Mouse (Mus musculus) heart, adult 2 months (tissue): ENCODE data around the gene Ppargc1a. TPM values are rescaled to one million over a fixed set of nuclear protein-coding genes. Genes with fewer than 3 reads are reported as not detected.

ENCODE experiments used
- DNase-seq, 2 experiments: peaks; one replicate each; pipeline ENCODE4 v3.0.0; 2021
- H3K27ac ChIP-seq: fragments of 200-600 bp; 2 replicates; pipeline ENCODE4 v1.8.1; 2022
- H3K27me3 ChIP-seq: fragments of 200-500 bp; 2 replicates; pipeline ENCODE4 v1.6.1; 2012; ENCODE audit warnings: mild to moderate bottlenecking, low read length, inconsistent platforms, mixed read lengths; ENCODE audit not compliant: control insufficient read depth, insufficient read depth
- H3K36me3 ChIP-seq: fragments of 200-500 bp; 2 replicates; pipeline ENCODE4 v1.6.1; 2012; ENCODE audit warnings: low read length, inconsistent platforms; ENCODE audit not compliant: control insufficient read depth, insufficient read depth
- H3K4me1 ChIP-seq: fragments of 200-500 bp; 2 replicates; pipeline ENCODE4 v1.6.1; 2011; ENCODE audit warnings: low read length; ENCODE audit not compliant: control insufficient read depth, insufficient read depth
- H3K4me3 ChIP-seq: fragments of 200-600 bp; 2 replicates; pipeline ENCODE4 v1.8.1; 2022
- H3K79me2 ChIP-seq: fragments of 200-500 bp; replicated peaks from 2 replicates; pipeline ENCODE4 v1.6.1; 2012; ENCODE audit warnings: mild to moderate bottlenecking, inconsistent platforms, low read length, moderate library complexity, mixed read lengths; ENCODE audit not compliant: control insufficient read depth, insufficient read depth
- H3K9ac ChIP-seq: fragments of 200-500 bp; 2 replicates; pipeline ENCODE4 v1.6.1; 2012; ENCODE audit warnings: low read depth, mild to moderate bottlenecking, control low read depth, inconsistent platforms, low read length, mixed read lengths
- CTCF ChIP-seq: fragments of 200-600 bp; IDR thresholded peaks from 2 replicates; pipeline ENCODE4 v1.8.1; 2022; ENCODE audit warnings: antibody characterized with exemption, mild to moderate bottlenecking, moderate library complexity
- EP300 ChIP-seq: fragments of 200-500 bp; IDR thresholded peaks from 2 replicates; pipeline ENCODE4 v1.6.1; 2011; ENCODE audit warnings: low read depth, low read length, control low read depth; ENCODE audit not compliant: insufficient read depth
- POLR2A ChIP-seq: fragments of 200-500 bp; IDR thresholded peaks from 2 replicates; pipeline ENCODE4 v1.6.1; 2011; ENCODE audit warnings: mild to moderate bottlenecking, low read depth, low read length, control low read depth; ENCODE audit not compliant: insufficient read depth
- WGBS: fragments of 180-500 bp; shearing (Covaris S2); methylation state at CpG from one replicate; pipeline ENCODE4 v1.1.7; 2018; 5-methylcytosine and 5-hydroxymethylcytosine counted together
- intact Hi-C: fragments of 180-260 bp; cut with DNase I; formaldehyde crosslinking; loops from one replicate; pipeline ENCODE4 v1.15.1; 2025
- polyA plus RNA-seq: library from polyadenylated mRNA; depleted of rRNA; stranded (reverse); fragments of >200 nt; gene quantifications from 2 replicates; pipeline ENCODE4 v1.2.3, GENCODE M21; 2012
- total RNA-seq, 2 experiments: library from RNA; stranded (reverse); gene quantifications; 2 replicates each; pipeline ENCODE4 v1.2.3; 2021

Gene Ppargc1a
- total and polyA plus RNA-seq, 3 experiments, result 27.9 to 146 (median 129) TPM

GRCm38 (mm10) chr5:51520807-51521206, 46.7 kb downstream of the Ppargc1a start:
- Histone ChIP-seq H3K27me3 (0 out of 2 replicates have a peak, but pooled peaks cover 1% of the 10 kb centered on the region), H3K36me3 (peaks cover 7% of the 10 kb centered on the region), H3K9ac (no peak overlapping the region), H3K4me1 (peaks cover 3% of the 10 kb centered on the region; the same call in 1 of the 2 replicates), H3K27ac (no peak overlapping the region), H3K4me3 (no peak overlapping the region), H3K79me2 (no peaks in the 10 kb centered on the region)
- TF ChIP-seq POLR2A (no peak), EP300 (no peak), CTCF (peak; percentile 35)
- 57% methylated on average over 3 of the region's 3 CpGs for WGBS
- no peak for DNase-seq
- intact Hi-C loops, result no loop called here

- DNase-seq, result no peak
- Histone ChIP-seq H3K4me1 (peaks cover 1% of the 10 kb centered on the region; the same call in 1 of the 2 replicates), H3K27me3 (0 out of 2 replicates have a peak, but pooled peaks cover 1% of the 10 kb centered on the region), H3K36me3 (peaks cover 7% of the 10 kb centered on the region), H3K79me2 (no peaks in the 10 kb centered on the region), H3K4me3 (no peak overlapping the region), H3K9ac (no peak overlapping the region), H3K27ac (peak overlapping the region; percentile 54)
- TF ChIP-seq POLR2A (no peak), CTCF (no peak), EP300 (no peak)
- intact Hi-C loops, result no loop called here
- WGBS, result 43% methylated on average over 6 of the region's 6 CpGs
Measured at GRCm38 (mm10) chr5:51517440-51518187, 49.9 kb downstream of the Ppargc1a start.

- no peaks in the 10 kb centered on the region for H3K27me3 ChIP-seq
- H3K79me2 ChIP-seq, result no peaks in the 10 kb centered on the region; the same call in 1 of the 2 replicates
- peaks cover 2% of the 10 kb centered on the region for H3K36me3 ChIP-seq
- no peak for DNase-seq
- no peak overlapping the region for H3K27ac ChIP-seq
- no peak overlapping the region for H3K4me3 ChIP-seq
- 78% methylated on average over 2 of the region's 2 CpGs for WGBS
- no peaks in the 10 kb centered on the region; the same call in none of the 2 replicates for H3K4me1 ChIP-seq
- no peak overlapping the region for H3K9ac ChIP-seq
- TF ChIP-seq CTCF (no peak), POLR2A (no peak), EP300 (no peak)
- intact Hi-C loops, result no loop called here
Measured at GRCm38 (mm10) chr5:51504654-51505053, 62.9 kb downstream of the Ppargc1a start.

GRCm38 (mm10) chr5:51497910-51498517, 69.5 kb downstream of the Ppargc1a start:
- WGBS, result 50% methylated on average over 9 of the region's 9 CpGs
- H3K27me3 ChIP-seq, result no peaks in the 10 kb centered on the region
- DNase-seq, result no peak
- TF ChIP-seq EP300 (no peak), CTCF (no peak), POLR2A (no peak)
- peaks cover 3% of the 10 kb centered on the region; the same call in 1 of the 2 replicates for H3K36me3 ChIP-seq
- no peak overlapping the region for H3K27ac ChIP-seq
- H3K4me3 ChIP-seq, result no peak overlapping the region
- no peaks in the 10 kb centered on the region for H3K79me2 ChIP-seq
- H3K4me1 ChIP-seq, result no peaks in the 10 kb centered on the region; the same call in none of the 2 replicates
- intact Hi-C loops, result no loop called here
- H3K9ac ChIP-seq, result no peak overlapping the region

- Histone ChIP-seq H3K27me3 (no peaks in the 10 kb centered on the region), H3K36me3 (peaks cover 3% of the 10 kb centered on the region; the same call in 1 of the 2 replicates), H3K4me1 (no peaks in the 10 kb centered on the region), H3K27ac (no peak overlapping the region), H3K79me2 (no peaks in the 10 kb centered on the region), H3K4me3 (no peak overlapping the region), H3K9ac (no peak overlapping the region)
- no peak for TF ChIP-seq POLR2A
- no peak for TF ChIP-seq CTCF
- no peak for TF ChIP-seq EP300
- intact Hi-C loops, result no loop called here
- 82% methylated on average over 6 of the region's 6 CpGs for WGBS
- no peak for DNase-seq
Measured at GRCm38 (mm10) chr5:51495446-51495845, 72.1 kb downstream of the Ppargc1a start.
